Mouse (Mus musculus) adrenal gland, postnatal 4 days (tissue): Measurements from ENCODE around the gene Gm20388. TPM values are rescaled to one million over a fixed set of nuclear protein-coding genes. Genes with fewer than 3 reads are reported as not detected.
"Not testable (repeated sequence)": the region's sequence is repeated elsewhere in the genome, so short reads cannot be mapped to it uniquely, and the experiment has no call there.

ENCODE experiments used
- DNase-seq, 2 experiments: peaks; one replicate each; pipeline ENCODE4 v3.0.0; 2021 to 2022; ENCODE audit warnings: low spot score in 2 of 2, mixed read lengths in 2 of 2
- total RNA-seq, 2 experiments: library from RNA; stranded (reverse); gene quantifications; 2 replicates each; pipeline ENCODE4 v1.2.3; 2021

Gene Gm20388
- total RNA-seq, 2 experiments from 2014 or later, result 8.8 TPM; not detected in 1

- no peak for DNase-seq
Measured at GRCm38 (mm10) chr8:123185566-123186409, 3275.1 kb downstream of the Gm20388 start, which contains the start of gene Dpep1. Dpep1 (plus strand) TSS chr8:123186242.

- no peak for DNase-seq
Measured at GRCm38 (mm10) chr8:123188006-123188405, 3277.4 kb downstream of the Gm20388 start.

GRCm38 (mm10) chr8:123188841-123189240 is 3278.2 kb downstream of the Gm20388 start:
- no peak for DNase-seq

GRCm38 (mm10) chr8:123190678-123191077 is 3280.0 kb downstream of the Gm20388 start:
- DNase-seq, result peak; percentile 36 to 64

- DNase-seq, result no peak
Measured at GRCm38 (mm10) chr8:123191908-123192307, 3281.3 kb downstream of the Gm20388 start.

- DNase-seq, result no peak
Measured at GRCm38 (mm10) chr8:123193771-123194170, 3283.1 kb downstream of the Gm20388 start.

GRCm38 (mm10) chr8:123197016-123197415 is 3286.4 kb downstream of the Gm20388 start:
- DNase-seq, result not testable (repeated sequence)

- DNase-seq, result no peak
Measured at GRCm38 (mm10) chr8:123199864-123200263, 3289.2 kb downstream of the Gm20388 start.

GRCm38 (mm10) chr8:123202288-123202687 is 3291.6 kb downstream of the Gm20388 start:
- peak; percentile 24 to 49 for DNase-seq

GRCm38 (mm10) chr8:123203571-123203970 is 3292.9 kb downstream of the Gm20388 start:
- no peak for DNase-seq

- DNase-seq, result no peak
Measured at GRCm38 (mm10) chr8:123211876-123212275, 3301.2 kb downstream of the Gm20388 start.

- peak; percentile 79 to 90 for DNase-seq
Measured at GRCm38 (mm10) chr8:123212321-123213117, 3301.9 kb downstream of the Gm20388 start, which contains the start of the genes Chmp1a and Spata33. Chmp1a (minus strand) TSS chr8:123212763. Spata33 (plus strand) TSS chr8:123212832.

GRCm38 (mm10) chr8:123213118-123213772 is 3302.6 kb downstream of the Gm20388 start:
- no peak for DNase-seq

- no peak for DNase-seq
Measured at GRCm38 (mm10) chr8:123215430-123215829, 3304.8 kb downstream of the Gm20388 start.

GRCm38 (mm10) chr8:123220917-123221316 is 3310.3 kb downstream of the Gm20388 start:
- no peak for DNase-seq

- peak; percentile 91 to 92 for DNase-seq
Measured at GRCm38 (mm10) chr8:123224278-123225266, 3313.9 kb downstream of the Gm20388 start, which contains the start of gene Cdk10. Cdk10 (plus strand) TSS chr8:123224842.

- DNase-seq, result no peak
Measured at GRCm38 (mm10) chr8:123228416-123228815, 3317.8 kb downstream of the Gm20388 start.

GRCm38 (mm10) chr8:123230326-123230725 is 3319.7 kb downstream of the Gm20388 start:
- not testable (repeated sequence) for DNase-seq

GRCm38 (mm10) chr8:123231742-123232141 is 3321.1 kb downstream of the Gm20388 start:
- DNase-seq, result no peak

- no peak for DNase-seq
Measured at GRCm38 (mm10) chr8:123232553-123232952, 3321.9 kb downstream of the Gm20388 start.
